Mouse (Mus musculus) kidney, postnatal 36 days (tissue): ENCODE data around the gene Txnl4b.
A peak's percentile ranks its signal among the peaks of the same experiment; 100 is the strongest.

Source experiments
- DNase-seq, 2 experiments: peaks; one replicate each; pipeline ENCODE4 v3.0.0; 2021 to 2022; ENCODE audit warnings: mixed read lengths in 2 of 2

Gene Txnl4b

DNA sequence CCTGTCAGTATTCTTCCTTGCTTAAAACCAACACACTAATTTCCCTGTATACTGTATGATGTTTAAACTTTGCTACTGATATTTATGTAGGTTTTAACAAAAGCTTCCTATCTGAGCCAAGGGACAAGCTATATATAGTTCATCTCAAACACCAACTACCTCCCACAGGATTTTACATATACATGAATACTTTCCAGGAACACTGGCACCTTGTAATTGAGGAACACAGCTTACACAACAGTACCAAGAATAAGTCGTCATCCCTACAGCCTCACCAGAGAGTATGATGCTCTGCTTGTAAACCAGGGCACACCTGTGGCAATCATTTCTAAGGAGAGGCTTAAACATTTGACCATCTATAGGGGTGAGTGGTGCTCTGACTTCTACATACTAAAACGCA, 41.0 kb downstream of the Txnl4b start:
- no peak for DNase-seq

DNA sequence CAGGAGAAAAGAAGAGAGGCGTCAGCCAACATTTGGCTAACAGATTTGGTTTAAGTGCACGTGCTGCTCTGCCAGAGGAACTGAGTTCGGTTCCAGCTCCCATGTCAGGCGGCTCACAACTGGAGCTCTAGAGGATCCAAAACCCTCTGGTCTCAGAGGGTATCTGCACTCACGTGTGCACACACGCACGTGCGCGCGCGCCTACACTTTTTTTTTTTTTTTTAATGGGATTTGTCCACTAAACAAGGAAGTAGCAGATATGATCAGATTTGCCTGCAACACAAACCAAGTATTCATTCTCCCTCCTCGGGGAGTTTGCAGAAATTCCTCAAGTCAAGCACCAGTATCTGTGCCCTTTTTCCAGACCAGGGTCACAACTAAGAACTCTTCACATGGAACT, 42.0 kb downstream of the Txnl4b start:
- no peak for DNase-seq

DNA sequence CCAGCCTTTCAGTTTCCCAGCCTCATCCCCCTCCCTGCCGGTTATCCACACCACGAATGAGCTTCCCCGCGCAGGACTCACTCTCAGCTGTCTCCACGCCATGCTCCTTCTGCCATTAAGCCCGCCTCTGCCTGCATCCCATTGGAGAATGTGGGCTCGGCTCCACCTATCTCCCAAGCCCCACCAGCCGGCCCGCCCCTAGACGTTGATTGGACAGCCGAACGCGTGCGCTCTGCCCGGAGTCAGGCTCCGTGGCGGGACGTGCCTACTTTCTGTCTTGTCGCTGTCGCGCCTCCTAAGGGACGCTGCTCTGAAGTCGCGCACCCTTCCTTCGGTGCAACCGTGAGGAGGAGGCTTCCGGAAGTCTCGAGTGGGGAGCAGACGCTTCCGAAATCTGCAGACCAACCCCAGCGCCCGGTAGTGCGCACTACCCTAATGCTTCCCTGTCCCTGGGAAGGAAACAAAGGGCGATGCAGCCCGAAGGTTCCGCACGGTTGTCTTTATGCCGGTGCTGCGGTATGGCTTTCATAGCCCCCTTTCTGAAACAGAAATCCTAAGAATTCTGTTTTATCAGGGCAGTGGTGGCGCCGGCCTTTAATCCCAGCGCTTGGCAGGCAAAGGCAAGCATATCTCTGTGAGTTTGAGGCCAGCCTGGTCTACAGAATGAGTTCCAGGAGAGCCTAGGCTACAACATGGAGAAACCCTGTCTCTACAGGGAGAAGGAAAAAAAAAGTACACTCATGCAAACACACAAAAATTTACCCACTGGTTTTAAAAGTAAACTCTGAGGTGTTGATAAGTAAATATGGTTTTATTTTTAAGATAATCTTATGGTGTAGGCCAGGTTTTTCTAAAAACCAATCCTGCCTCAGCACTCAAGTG, 42.8 kb downstream of the Txnl4b start, which contains the start of gene Dhodh:
Dhodh (minus strand) TSS at position 403 of the 882 bp plus-strand sequence.
- DNase-seq: peak; percentile 97

DNA sequence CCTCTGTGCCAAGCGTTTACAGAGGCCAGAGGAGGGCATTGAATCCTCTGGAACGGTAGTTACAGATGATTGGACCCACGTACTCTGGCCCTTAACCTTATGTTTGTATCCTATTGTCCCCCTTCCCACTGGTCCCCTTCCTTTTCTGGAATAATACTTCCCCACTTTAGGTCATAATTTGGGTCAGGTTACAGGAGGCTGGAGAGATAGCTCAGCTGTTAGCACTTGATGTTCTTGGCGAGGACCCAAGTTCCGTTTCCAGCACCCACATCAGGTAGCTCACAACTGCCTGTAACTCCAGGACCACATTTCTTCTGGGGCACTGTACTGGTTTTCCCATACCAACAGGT, 43.4 kb downstream of the Txnl4b start:
- DNase-seq: peak; percentile 38 to 52

DNA sequence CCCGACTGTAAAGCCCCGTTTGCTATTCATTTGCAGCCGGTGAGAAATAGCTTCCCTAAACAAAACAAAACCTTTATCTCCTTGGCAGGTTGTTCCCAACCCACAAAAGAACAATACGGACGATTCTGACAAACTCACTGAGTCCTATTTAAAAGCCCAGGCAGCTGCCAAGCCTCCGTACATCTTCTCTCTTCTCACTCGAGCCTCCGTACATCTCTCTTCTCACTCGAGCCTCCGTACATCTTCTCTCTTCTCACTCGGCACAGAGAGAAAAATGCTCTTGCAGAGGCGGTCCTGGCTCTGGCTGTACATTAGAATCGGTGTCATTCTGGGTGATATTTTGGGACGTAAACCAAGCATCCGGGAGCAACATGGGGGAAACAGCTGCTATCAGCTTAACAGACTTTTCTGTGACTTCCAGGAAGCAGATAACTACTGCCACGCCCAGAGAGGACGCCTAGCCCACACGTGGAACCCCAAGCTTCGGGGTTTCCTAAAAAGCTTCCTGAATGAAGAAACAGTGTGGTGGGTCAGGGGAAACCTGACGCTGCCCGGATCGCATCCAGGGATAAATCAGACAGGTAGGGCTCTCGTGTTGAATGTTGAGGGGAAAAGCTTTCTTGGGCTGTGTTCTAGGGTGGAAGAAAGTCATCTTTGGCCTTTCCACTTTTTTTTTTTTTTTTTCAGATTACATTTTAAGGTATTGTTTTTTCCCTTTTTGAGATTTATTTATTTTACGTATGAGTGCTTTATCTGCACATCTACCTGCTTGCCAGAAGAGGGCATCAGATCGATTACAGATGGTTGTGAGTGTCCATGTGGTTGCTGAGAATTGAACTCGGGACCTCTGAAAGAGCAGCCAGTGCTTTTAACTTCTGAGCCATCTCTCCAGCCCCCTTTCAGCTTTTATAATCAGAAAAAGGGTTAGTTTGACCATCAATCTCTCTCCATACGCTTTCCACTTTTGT, 48.8 kb downstream of the Txnl4b start, which contains the start of gene Pkd1l3:
Pkd1l3 (plus strand) TSS at position 275 of the 968 bp plus-strand sequence.
- no peak for DNase-seq

DNA sequence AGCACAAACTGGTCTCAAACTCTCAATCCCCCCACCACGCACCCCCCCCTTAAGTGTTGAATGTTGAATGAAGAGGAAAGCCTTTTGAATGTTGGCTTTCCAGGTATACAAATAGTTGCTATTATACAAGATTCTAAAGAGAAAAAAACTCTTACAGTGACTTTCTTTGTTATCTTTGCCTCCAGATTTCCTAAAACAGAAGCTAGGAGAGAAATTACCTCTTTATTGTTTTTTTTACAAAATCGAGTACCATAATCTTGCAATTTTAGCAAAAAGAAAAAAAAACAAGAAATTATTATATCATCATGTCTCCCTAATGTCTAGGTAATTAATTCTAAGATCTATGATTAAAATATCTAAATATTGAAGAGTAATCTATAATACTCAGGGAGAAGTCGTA, 49.9 kb downstream of the Txnl4b start:
- DNase-seq: no peak
